Mouse (Mus musculus) E14TG2a.4 (cell line): ENCODE measurements at regions not wholly inside any gene's neighbourhood (a gene's known extent, or its start where the extent isn't known, plus 50 kb on each side); places are given as distances from the start of the nearest gene placed in this dataset.

Experiments
- CTCF ChIP-seq: conservative IDR thresholded peaks from 2 replicates; pipeline ENCODE4 v1.5.1; 2014; ENCODE audit warnings: low read length
- NANOG ChIP-seq: IDR thresholded peaks from 2 replicates; pipeline ENCODE4 v1.6.1; 2014; ENCODE audit warnings: borderline replicate concordance, low read length, mixed read lengths
- POU5F1 ChIP-seq: IDR thresholded peaks from 2 replicates; pipeline ENCODE4 v1.6.1; 2014; ENCODE audit warnings: low read length, borderline replicate concordance

- TF ChIP-seq CTCF (no peak), NANOG (no peak), POU5F1 (no peak)
These were observed 229.8 kb upstream of the Ncam1 start for GRCm38 (mm10) chr9:50028573-50028972.
